ENCODE assay signal across 8 mouse cellular contexts in the genomic region with DNA sequence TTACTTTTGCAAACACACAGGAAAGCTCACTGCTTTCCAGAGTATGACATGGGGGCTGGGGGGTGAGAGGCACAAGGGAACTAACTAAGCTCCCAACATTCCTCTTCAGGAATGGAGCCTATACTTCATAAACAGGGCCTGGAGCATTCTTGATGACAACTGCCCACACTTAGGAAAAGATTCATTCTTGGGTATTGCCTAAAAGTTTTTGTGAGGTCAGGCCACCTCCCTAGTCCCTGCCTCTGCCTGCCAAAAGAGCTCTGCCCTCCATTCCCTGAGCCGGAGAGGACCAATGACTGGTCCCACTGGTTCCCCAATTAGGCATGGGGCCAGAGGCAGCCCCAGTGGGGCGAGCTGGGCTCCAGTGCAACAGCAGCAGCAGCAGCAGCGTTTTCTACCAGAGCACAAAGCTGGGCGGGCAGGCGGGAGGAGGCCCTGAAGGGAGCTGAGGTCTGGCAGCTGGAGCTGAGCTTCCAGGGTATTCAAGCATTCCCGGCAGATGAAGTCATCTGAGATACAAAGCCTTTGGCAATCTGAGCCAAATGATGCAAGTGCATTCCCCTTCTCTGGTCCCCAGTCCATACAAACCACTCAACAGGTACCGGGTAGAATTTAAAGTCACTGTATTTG.
DNase-seq lines count a peak whose midpoint lies in the region; ATAC-seq and TF ChIP-seq lines count a peak whose summit lies in the region.

No protein-coding gene starts in this region.

- CTCF ChIA-PET in Patski (lab: Charles Lee), result interaction anchor here (1.1 to 2.2 kb wide), 6 partner anchors 12 to 94 kb away, joined by 3 to 6 read pairs (median 4); no protein-coding TSS in a partner anchor

- DNase-seq in Patski (ENCODE audit: low read depth, low spot score), result peak; percentile 79
- peak; percentile 36 for DNase-seq in embryo, embryonic 11.5 days (ENCODE audit: low read depth, low spot score)
- peak; percentile 66 to 81 for DNase-seq in gastrocnemius, postnatal 36 days
- peak; percentile 75 for DNase-seq in intestine, embryonic 14.5 days (ENCODE audit: low spot score)
- DNase-seq in limb, embryonic 11.5 days (ENCODE audit: low spot score), result peak; percentile 52
- peak; percentile 58 for DNase-seq in stomach, postnatal 0 days (ENCODE audit: low spot score)
- no peak for DNase-seq in cerebellum, postnatal 36 days

- H3K27ac ChIP-seq in intestine, embryonic 14.5 days (ENCODE audit: low read depth), result peak overlapping the region; percentile 82
- peak overlapping the region; percentile 14; the same call in 1 of the 2 replicates for H3K27ac ChIP-seq in limb, embryonic 11.5 days (replicated peaks; ENCODE audit: low read depth, low read length)
- H3K27ac ChIP-seq in midbrain, embryonic 13.5 days, result peak overlapping the region; percentile 63
- H3K27ac ChIP-seq in stomach, postnatal 0 days (replicated peaks), result peak overlapping the region; percentile 88

- TF ChIP-seq CTCF in Patski (IDR thresholded peaks at IDR 0.05), result no peak
- TF ChIP-seq CTCF in stomach, postnatal 0 days (IDR thresholded peaks at IDR 0.05; ENCODE audit: low read depth), result no peak

- WGBS in intestine, embryonic 14.5 days, result 8% methylated on average over 7 of the region's 7 CpGs
- 47% methylated on average over 7 of the region's 7 CpGs for WGBS in limb, embryonic 11.5 days
- 5% methylated on average over 7 of the region's 7 CpGs for WGBS in midbrain, embryonic 13.5 days
- 8% methylated on average over 7 of the region's 7 CpGs for WGBS in stomach, postnatal 0 days

- POLR2A ChIA-PET in Patski (lab: Charles Lee), result interaction anchor here (1.4 to 1.7 kb wide), 3 partner anchors 10 to 68 kb away, joined by 3 to 4 read pairs (median 4); no protein-coding TSS in a partner anchor

- H3K4me1 ChIP-seq in intestine, embryonic 14.5 days (replicated peaks; ENCODE audit: control insufficient read depth, insufficient read depth, low read length), result peaks cover 27% of the 10 kb centered on the region
- peaks cover 11% of the 10 kb centered on the region for H3K4me1 ChIP-seq in limb, embryonic 11.5 days (ENCODE audit: control insufficient read depth, insufficient read depth, low read length)
- H3K4me1 ChIP-seq in midbrain, embryonic 13.5 days (replicated peaks), result peaks cover 15% of the 10 kb centered on the region
- H3K4me1 ChIP-seq in stomach, postnatal 0 days (replicated peaks; ENCODE audit: control insufficient read depth, insufficient read depth), result peaks cover 6% of the 10 kb centered on the region; the same call in 1 of the 2 replicates

- H3K9me3 ChIP-seq in intestine, embryonic 14.5 days (ENCODE audit: control insufficient read depth, low read length), result no peaks in the 10 kb centered on the region
- no peaks in the 10 kb centered on the region for H3K9me3 ChIP-seq in limb, embryonic 11.5 days (ENCODE audit: control insufficient read depth, low read length)
- no peaks in the 10 kb centered on the region for H3K9me3 ChIP-seq in midbrain, embryonic 13.5 days
- H3K9me3 ChIP-seq in stomach, postnatal 0 days (ENCODE audit: control insufficient read depth, low read length), result no peaks in the 10 kb centered on the region

- intact Hi-C loops in gastrocnemius, postnatal 36 days (cut with DNase I), result loop anchor here (5.0 kb wide), 1 partner anchor 66 kb away; no protein-coding TSS in a partner anchor

- H3K36me3 ChIP-seq in intestine, embryonic 14.5 days (ENCODE audit: control insufficient read depth, insufficient read depth, low read length), result peaks cover 33% of the 10 kb centered on the region
- H3K36me3 ChIP-seq in limb, embryonic 11.5 days (ENCODE audit: control insufficient read depth, insufficient read depth, low read length), result peaks cover 2% of the 10 kb centered on the region; the same call in 1 of the 2 replicates
- peaks cover 9% of the 10 kb centered on the region for H3K36me3 ChIP-seq in midbrain, embryonic 13.5 days
- H3K36me3 ChIP-seq in stomach, postnatal 0 days (ENCODE audit: control insufficient read depth, insufficient read depth, low read length), result 0 out of 2 replicates have a peak, but pooled peaks cover 2% of the 10 kb centered on the region

- H3K27me3 ChIP-seq in Patski, result no peaks in the 10 kb centered on the region
- no peaks in the 10 kb centered on the region for H3K27me3 ChIP-seq in intestine, embryonic 14.5 days (replicated peaks; ENCODE audit: control insufficient read depth, insufficient read depth, low read length)
- H3K27me3 ChIP-seq in limb, embryonic 11.5 days (ENCODE audit: control insufficient read depth, insufficient read depth, low read length), result no peaks in the 10 kb centered on the region
- no peaks in the 10 kb centered on the region for H3K27me3 ChIP-seq in midbrain, embryonic 13.5 days
- no peaks in the 10 kb centered on the region for H3K27me3 ChIP-seq in stomach, postnatal 0 days (ENCODE audit: control insufficient read depth, insufficient read depth, low read length)

- no peak for TF ChIP-seq EP300 in stomach, postnatal 0 days (optimal IDR thresholded peaks at IDR 0.05)

- H3K9ac ChIP-seq in intestine, embryonic 14.5 days (ENCODE audit: low read length), result 0 out of 2 replicates have a peak overlapping the region, but pooled peaks have one; percentile 1
- no peak overlapping the region for H3K9ac ChIP-seq in limb, embryonic 11.5 days (ENCODE audit: low read length)
- H3K9ac ChIP-seq in midbrain, embryonic 13.5 days (replicated peaks), result no peak overlapping the region
- peak overlapping the region; percentile 35; the same call in 1 of the 2 replicates for H3K9ac ChIP-seq in stomach, postnatal 0 days (ENCODE audit: low read length)

- in situ Hi-C loops in Patski (cut with MboI; ENCODE audit: low pct_unique_long_range_greater_than_20kb), result no loop called here

- no peak overlapping the region for H3K4me3 ChIP-seq in intestine, embryonic 14.5 days (ENCODE audit: low read depth, low read length)
- no peak overlapping the region for H3K4me3 ChIP-seq in limb, embryonic 11.5 days (ENCODE audit: low read depth, low read length)
- no peak overlapping the region for H3K4me3 ChIP-seq in midbrain, embryonic 13.5 days (replicated peaks)
- H3K4me3 ChIP-seq in stomach, postnatal 0 days (ENCODE audit: low read depth, low read length), result no peak overlapping the region

- peak; percentile 91 for ATAC-seq in Patski
- peak; percentile 83 for ATAC-seq in intestine, embryonic 14.5 days (replicated peaks; ENCODE audit: low FRiP score, low TSS enrichment, low read depth)
- peak; percentile 64; the same call in 1 of the 2 replicates for ATAC-seq in limb, embryonic 11.5 days (ENCODE audit: insufficient number of reproducible peaks, low FRiP score, low TSS enrichment, low read depth)
- ATAC-seq in midbrain, embryonic 13.5 days, result peak; percentile 94
- ATAC-seq in stomach, postnatal 0 days (ENCODE audit: low FRiP score, low TSS enrichment), result peak; percentile 88

- 0 out of 2 replicates have a peak overlapping the region, but pooled peaks have one; percentile 7 for H3K4me2 ChIP-seq in intestine, embryonic 14.5 days (ENCODE audit: low read length)
- H3K4me2 ChIP-seq in limb, embryonic 11.5 days (ENCODE audit: low read depth, severe bottlenecking), result no peak overlapping the region
- H3K4me2 ChIP-seq in midbrain, embryonic 13.5 days (replicated peaks), result no peak overlapping the region
- no peak overlapping the region for H3K4me2 ChIP-seq in stomach, postnatal 0 days (replicated peaks; ENCODE audit: low read depth)

Comparison
In these comparisons a context has a peak if more than half of its experiments do, and no peak if none do; other contexts are left out.
1. DNase-seq: peak in Patski (single experiment), embryo, embryonic 11.5 days (single experiment), gastrocnemius, postnatal 36 days (2 of 2), intestine, embryonic 14.5 days (single experiment), limb, embryonic 11.5 days (single experiment) and stomach, postnatal 0 days (single experiment); none in cerebellum, postnatal 36 days (0 of 2).
2. H3K27ac ChIP-seq: peak in every context shown above with its lines; median percentile 88 in stomach, postnatal 0 days; 82 in intestine, embryonic 14.5 days; 63 in midbrain, embryonic 13.5 days; 14 in limb, embryonic 11.5 days.
3. H3K9ac ChIP-seq: peak in intestine, embryonic 14.5 days (single experiment) and stomach, postnatal 0 days (single experiment); none in limb, embryonic 11.5 days (single experiment) and midbrain, embryonic 13.5 days (single experiment).
4. Peak in every context shown above with its lines, with median percentiles within 50 percentile points of each other: ATAC-seq.